Mouse (Mus musculus): ENCODE measurements around the gene Trim40. TPM values are rescaled to one million over a fixed set of nuclear protein-coding genes. Genes with fewer than 3 reads are reported as not detected.

The Trim40 gene
- not detected for total RNA-seq (2018; cell fraction: chromatin; rRNA removed)
- not detected for total RNA-seq (2018; cell fraction: cytosol; rRNA removed)
- not detected for total RNA-seq (2018; cell fraction: nucleus; rRNA removed)
- not detected in 3 replicates for polyA plus RNA-seq (2018)

DNA sequence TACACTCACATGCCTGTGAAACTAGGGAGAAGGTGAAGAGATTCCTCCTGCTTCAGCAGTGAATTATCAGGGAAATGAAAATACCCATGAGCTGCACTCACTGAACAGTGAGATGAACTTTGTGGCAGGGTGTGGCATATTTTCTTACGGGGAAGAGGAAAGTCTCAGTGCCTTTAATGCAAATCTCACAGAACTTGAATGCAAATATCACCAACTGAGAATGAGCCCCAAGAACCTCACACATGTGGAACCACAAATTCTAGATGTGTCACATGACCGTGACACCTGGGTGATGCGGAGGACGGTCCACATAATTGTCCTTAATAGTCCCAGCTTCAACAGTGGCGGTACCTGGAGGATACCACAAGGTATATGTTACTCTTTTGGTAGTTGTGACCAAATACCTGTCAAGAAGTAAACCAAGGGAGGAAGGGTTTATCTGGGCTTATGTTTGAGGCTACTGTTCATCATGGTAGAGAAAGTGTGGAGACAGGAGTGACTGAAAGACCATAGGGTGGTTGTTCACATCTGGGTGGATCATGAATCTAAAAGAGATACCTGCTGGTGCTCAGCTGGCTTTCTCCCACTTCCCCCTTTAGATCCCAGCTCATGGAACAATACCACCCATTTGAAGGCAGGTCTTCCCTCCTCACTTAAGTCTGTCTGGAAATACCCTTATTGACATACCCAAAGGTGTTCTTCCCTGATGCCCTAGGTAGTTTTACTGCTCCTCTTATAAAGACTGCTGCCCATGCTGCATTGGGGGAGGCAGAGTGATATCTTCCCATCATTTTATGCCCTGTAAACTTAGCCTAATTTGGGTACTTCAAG lies at the start of gene Trim40:
Trim40 (minus strand) TSS at position 51 of the 831 bp plus-strand sequence.
- H3K79me2 ChIP-seq (ENCODE audit: inconsistent target) = no peaks in the 10 kb centered on the region
- no peaks in the 10 kb centered on the region for H3K36me3 ChIP-seq (ENCODE audit: inconsistent target)
- no peak within 1 kb of the TSS for H3K27ac ChIP-seq
- 79% methylated on average over 5 of the region's 5 CpGs for WGBS (ENCODE audit: missing documents)
- no peak within 1 kb of the TSS for H3K4me3 ChIP-seq (ENCODE audit: inconsistent target)

DNA sequence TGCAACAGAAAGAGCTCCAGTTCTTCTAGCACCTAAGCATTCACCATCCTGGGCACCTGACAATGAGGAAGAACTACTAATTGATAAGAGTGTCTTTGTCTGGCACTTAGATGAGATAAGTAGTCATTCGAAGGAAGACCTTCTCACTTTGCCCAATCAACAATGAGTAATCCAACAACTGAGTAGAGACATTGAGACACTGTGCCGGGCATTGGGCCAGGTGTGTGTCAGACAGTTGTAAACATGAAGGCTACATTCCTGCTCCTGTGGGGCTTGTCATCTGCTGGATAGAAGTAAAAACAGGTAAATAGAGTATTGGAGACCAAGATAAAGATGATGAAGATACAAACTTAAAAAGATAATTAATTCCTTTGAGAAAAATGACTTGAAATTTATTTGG lies 48.1 kb upstream of the Trim40 start:
- Histone ChIP-seq H3K27ac (no peak overlapping the region), H3K79me2 (ENCODE audit: inconsistent target) (no peaks in the 10 kb centered on the region), H3K36me3 (ENCODE audit: inconsistent target) (no peaks in the 10 kb centered on the region), H3K4me3 (ENCODE audit: inconsistent target) (no peak overlapping the region)
- 94% methylated on average over 2 of the region's 2 CpGs for WGBS (ENCODE audit: missing documents)

DNA sequence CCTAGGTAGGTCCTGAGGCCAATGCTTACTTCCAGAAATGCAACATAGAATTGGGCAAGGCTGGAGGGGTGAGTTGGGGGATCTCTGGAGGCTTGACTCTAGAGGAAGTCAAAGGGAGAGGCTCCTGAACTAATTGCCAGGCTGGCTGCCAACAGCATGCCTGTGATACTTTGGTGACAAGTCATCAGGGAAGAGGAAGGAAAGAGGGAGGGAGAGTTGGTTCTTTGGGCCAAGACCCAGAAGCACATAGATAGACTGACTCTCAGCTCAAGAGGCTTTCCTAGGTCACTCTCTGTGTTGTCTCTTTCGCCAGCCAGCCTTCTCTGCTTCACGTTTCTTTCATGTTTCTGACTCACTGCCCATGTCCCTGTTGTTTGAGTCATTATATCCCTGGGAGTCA lies 41.9 kb upstream of the Trim40 start:
- Histone ChIP-seq H3K27ac (no peak overlapping the region), H3K36me3 (ENCODE audit: inconsistent target) (no peaks in the 10 kb centered on the region), H3K79me2 (ENCODE audit: inconsistent target) (no peaks in the 10 kb centered on the region), H3K4me3 (ENCODE audit: inconsistent target) (no peak overlapping the region)
- WGBS (ENCODE audit: missing documents) = 52% methylated on average over 2 of the region's 2 CpGs

DNA sequence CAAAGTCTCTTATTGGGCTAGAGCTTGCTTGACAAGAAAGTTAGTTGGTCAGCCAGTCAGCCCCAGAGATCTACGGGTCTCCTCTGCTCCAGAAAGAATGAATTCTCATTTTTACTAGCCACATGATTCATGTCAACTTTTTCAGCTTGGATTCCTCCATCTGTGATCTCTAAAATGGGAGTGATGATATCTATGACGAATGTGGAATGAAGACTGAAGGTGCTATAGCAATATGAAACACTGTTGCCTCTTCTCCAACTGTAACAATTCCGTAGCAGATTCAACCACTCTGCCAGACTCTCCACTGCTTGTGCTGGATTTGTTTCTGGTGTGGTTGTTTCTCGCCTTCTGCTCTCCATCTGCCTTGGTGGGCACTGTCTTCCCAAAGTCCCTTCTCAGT lies 41.2 kb upstream of the Trim40 start:
- Histone ChIP-seq H3K79me2 (ENCODE audit: inconsistent target) (no peaks in the 10 kb centered on the region), H3K27ac (no peak overlapping the region), H3K36me3 (ENCODE audit: inconsistent target) (no peaks in the 10 kb centered on the region), H3K4me3 (ENCODE audit: inconsistent target) (no peak overlapping the region)
- 84% methylated on average over 4 of the region's 4 CpGs for WGBS (ENCODE audit: missing documents)

DNA sequence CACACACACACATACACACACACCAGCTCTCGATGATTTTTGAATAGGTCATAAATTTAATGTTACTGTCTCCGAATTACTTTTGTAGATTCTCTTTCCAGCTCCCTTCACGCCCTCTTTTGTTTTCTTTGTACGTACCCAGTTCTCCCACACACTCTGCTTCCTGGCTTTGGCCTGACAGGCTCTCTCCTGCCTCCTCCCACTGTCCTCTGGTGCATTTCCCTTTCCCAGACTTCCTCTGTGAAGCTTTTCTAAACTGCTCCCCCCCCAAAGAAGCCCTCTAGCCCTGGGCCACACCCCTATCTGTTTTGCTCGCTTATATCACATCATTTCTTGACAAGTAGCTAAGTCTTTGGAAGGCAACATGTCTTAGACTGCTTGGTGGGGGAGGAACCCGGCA lies 40.3 kb upstream of the Trim40 start:
- Histone ChIP-seq H3K4me3 (ENCODE audit: inconsistent target) (no peak overlapping the region), H3K79me2 (ENCODE audit: inconsistent target) (no peaks in the 10 kb centered on the region), H3K36me3 (ENCODE audit: inconsistent target) (no peaks in the 10 kb centered on the region), H3K27ac (no peak overlapping the region)
- WGBS (ENCODE audit: missing documents) = 83% methylated on average over 6 of the region's 6 CpGs

DNA sequence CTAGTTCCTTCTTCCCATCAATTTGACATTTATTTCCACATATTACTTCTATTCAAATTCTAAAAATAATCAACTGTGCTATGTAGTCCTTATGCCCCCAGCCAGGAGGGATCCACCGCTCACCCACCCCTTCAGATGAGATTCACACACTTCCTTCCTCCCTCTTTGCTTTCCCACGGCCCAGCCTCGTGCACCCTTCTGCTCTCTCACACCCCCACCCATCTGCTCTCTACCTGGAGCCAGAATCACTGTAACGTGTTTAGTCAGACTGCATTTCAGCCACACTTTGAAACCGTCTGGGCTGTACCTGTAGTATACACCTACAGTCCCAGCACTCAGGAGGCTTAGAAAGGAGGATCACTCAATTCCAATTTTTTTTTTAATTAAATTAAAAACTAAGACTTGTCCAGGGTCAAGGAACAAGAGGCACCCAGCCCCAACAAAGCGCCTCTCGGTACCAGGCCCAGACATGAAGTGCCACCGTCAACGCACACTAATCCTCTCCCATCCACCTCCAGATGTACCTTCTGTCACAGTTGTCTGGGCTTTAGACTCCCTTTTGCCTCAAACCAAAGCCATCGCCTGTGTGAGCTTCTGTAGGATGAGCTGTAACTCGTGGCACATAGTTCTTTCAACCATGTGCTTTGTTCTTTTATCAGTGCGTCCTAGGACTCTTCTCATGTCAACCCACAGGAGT lies 39.5 kb upstream of the Trim40 start:
- Histone ChIP-seq H3K4me3 (ENCODE audit: inconsistent target) (no peak overlapping the region), H3K79me2 (ENCODE audit: inconsistent target) (no peaks in the 10 kb centered on the region), H3K36me3 (ENCODE audit: inconsistent target) (no peaks in the 10 kb centered on the region), H3K27ac (no peak overlapping the region)
- 70% methylated on average over 12 of the region's 12 CpGs for WGBS (ENCODE audit: missing documents)

DNA sequence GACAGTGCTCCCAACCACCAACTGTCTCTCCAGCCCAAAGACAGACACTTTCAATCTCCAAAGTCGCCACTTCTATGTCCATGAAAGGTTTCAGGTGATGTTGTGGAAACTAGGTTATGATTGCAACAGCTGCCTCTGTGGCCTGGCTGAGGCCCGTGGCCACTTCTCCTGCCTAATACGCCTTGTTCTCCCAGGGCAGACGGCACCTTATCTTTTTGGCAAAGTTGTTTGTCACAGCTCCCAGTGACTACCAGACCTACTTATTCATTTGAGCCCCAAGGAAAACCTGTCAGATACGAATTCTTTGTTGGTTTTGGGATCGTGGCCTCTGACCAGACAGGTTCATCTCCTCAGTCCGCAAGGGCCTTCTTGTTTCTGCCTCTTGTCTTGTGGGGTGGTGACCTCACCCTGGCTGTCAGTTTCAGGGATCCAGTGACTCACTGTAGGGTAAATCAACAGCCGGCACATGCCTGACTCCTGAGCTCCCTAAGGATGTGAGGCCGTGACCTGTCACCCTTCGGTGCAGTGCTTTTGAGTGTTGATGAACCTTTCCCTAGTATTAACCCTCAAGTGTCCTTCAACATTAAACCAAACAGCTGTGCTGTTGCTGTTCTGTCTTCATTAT lies 37.7 kb upstream of the Trim40 start:
- 90% methylated on average over 10 of the region's 10 CpGs for WGBS (ENCODE audit: missing documents)

DNA sequence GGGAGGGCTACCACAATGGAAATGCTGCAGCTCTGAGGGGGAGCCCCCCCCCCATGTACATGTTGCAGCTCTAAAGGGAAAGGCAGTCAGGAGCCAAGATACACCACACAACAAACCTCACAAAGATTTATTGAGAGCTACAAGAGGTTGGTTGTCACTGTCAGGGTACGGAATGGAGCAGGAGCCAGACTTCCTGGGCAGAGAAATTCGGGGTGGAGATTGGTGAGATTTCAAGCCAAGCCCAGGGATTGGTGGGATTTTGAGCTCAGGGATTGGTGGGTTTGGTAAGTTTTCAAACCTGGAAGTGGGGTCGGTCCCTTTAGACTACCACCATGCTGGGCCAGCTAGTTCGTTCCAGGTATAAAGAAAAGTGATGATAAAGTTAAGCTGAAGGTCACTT lies 33.6 kb upstream of the Trim40 start:
- H3K4me3 ChIP-seq (ENCODE audit: inconsistent target) = no peak overlapping the region
- no peaks in the 10 kb centered on the region for H3K36me3 ChIP-seq (ENCODE audit: inconsistent target)
- WGBS (ENCODE audit: missing documents) = 94% methylated on average over 4 of the region's 4 CpGs
- H3K27ac ChIP-seq = no peak overlapping the region
- H3K79me2 ChIP-seq (ENCODE audit: inconsistent target) = no peaks in the 10 kb centered on the region

More for the DNA sequence above, 37.7 kb upstream of the Trim40 start:
- Histone ChIP-seq H3K27ac (no peak overlapping the region), H3K4me3 (ENCODE audit: inconsistent target) (no peak overlapping the region), H3K36me3 (ENCODE audit: inconsistent target) (no peaks in the 10 kb centered on the region), H3K79me2 (ENCODE audit: inconsistent target) (no peaks in the 10 kb centered on the region)

DNA sequence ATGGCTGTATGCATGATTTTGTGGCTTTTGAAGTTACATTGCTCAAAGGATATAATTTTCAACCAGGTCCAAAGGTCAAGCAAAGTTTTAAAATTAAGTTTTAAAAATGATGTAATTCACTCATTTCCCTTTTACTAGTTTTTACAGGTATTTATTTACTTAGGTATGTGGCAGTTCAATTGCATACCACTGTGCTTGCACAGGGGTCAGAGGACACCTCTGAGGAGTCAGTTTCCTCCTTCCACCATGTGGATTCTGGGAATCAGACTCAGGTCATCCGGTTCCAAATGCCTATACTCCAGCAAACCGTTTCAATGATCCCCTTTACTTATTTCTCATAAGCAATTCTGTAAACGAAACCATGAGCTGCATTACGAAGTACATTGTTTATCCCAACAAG lies 32.8 kb upstream of the Trim40 start:
- Histone ChIP-seq H3K4me3 (ENCODE audit: inconsistent target) (no peak overlapping the region), H3K79me2 (ENCODE audit: inconsistent target) (no peaks in the 10 kb centered on the region), H3K27ac (no peak overlapping the region), H3K36me3 (ENCODE audit: inconsistent target) (no peaks in the 10 kb centered on the region)
- WGBS (ENCODE audit: missing documents) = 91% methylated on average over 4 of the region's 4 CpGs

DNA sequence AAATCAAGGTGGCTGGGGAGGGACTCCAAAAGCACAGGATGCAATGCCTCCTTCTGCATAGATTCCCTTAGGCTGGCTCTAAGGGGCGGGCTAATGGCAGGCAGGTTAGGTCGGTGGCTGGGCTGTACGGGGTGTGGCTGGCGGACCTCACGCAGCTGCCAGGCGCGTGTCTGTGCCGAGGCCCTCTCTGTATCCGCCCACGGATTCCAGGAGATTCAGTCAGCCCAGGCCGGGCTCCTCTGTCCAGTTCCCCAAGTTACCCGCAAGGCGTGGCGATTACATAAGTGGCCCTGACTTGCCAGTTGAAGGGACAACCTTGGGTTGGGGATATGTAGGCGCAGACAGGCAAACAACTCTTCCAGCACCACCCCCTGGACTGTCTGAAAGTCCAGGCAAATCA lies 30.3 kb upstream of the Trim40 start:
- Histone ChIP-seq H3K27ac (no peak overlapping the region), H3K4me3 (ENCODE audit: inconsistent target) (no peak overlapping the region), H3K79me2 (ENCODE audit: inconsistent target) (no peaks in the 10 kb centered on the region), H3K36me3 (ENCODE audit: inconsistent target) (no peaks in the 10 kb centered on the region)
- WGBS (ENCODE audit: missing documents) = 82% methylated on average over 12 of the region's 15 CpGs

DNA sequence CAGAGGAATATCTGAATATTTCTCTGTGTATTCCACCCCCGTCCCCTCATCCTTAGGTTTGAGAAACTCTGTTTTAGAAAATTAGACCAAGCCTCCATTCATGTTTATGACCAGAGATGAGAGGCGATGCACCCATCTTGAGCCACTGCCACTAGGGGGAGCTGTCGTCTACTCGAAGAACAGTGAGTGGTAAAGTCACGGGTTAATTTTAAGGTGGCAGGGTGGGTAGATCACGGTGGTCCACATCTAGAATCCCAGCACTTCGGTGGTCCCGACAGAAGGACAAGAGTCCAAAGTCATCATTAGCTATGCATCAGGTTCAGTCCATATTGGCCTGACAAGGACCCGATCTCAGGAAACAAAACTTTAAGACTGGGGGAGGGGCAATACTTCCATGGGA lies 25.2 kb upstream of the Trim40 start:
- H3K79me2 ChIP-seq (ENCODE audit: inconsistent target) = no peaks in the 10 kb centered on the region
- WGBS (ENCODE audit: missing documents) = 13% methylated on average over 9 of the region's 9 CpGs

DNA sequence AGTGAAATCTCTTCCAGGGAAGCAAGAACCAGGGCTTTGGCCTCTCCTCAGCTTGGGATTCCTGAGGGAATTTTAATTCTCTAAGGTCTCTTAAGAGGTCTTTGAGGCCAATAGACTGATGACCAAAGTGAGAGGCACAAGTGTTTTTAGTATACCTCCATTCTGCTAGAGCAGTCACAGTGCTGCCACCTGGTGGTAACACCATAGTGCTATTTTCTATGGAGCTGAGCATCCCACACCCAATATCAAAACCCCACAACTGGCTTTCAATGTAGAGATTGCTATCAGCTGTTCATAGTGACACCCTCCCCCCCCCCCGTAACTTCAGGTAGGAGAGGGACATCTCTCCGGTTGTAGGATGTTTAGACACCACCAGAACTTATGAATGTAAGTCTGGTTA lies 24.2 kb upstream of the Trim40 start:
- WGBS (ENCODE audit: missing documents) = no CpG with 5 or more reads among the region's 2 CpGs
- Histone ChIP-seq H3K27ac (no peak overlapping the region), H3K36me3 (ENCODE audit: inconsistent target) (no peaks in the 10 kb centered on the region), H3K4me3 (ENCODE audit: inconsistent target) (no peak overlapping the region), H3K79me2 (ENCODE audit: inconsistent target) (no peaks in the 10 kb centered on the region)

More for the DNA sequence above, 25.2 kb upstream of the Trim40 start:
- Histone ChIP-seq H3K27ac (no peak overlapping the region), H3K36me3 (ENCODE audit: inconsistent target) (no peaks in the 10 kb centered on the region), H3K4me3 (ENCODE audit: inconsistent target) (no peak overlapping the region)

DNA sequence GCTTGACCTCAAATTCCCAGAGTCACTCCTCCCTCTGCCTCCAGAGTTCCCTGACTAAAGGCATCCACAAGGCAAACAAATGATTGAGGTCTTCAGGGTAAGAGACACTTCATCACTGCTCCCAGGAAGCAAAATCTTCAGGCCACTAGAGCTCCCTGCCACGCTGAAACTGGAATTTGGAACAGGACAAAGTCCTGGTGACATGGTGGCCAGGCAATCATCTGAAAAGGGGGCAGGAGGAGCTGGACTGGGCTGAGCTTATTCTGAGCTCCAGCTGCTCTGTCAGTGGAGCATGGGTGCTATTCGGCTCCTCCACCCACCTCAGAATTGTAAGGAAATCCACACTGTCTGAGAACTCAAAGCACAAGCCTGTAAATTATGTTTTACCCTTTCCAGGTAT lies 22.1 kb upstream of the Trim40 start:
- Histone ChIP-seq H3K36me3 (ENCODE audit: inconsistent target) (no peaks in the 10 kb centered on the region), H3K27ac (no peak overlapping the region), H3K4me3 (ENCODE audit: inconsistent target) (no peak overlapping the region), H3K79me2 (ENCODE audit: inconsistent target) (no peaks in the 10 kb centered on the region)
- WGBS (ENCODE audit: missing documents) = 97% methylated on average over 2 of the region's 2 CpGs

DNA sequence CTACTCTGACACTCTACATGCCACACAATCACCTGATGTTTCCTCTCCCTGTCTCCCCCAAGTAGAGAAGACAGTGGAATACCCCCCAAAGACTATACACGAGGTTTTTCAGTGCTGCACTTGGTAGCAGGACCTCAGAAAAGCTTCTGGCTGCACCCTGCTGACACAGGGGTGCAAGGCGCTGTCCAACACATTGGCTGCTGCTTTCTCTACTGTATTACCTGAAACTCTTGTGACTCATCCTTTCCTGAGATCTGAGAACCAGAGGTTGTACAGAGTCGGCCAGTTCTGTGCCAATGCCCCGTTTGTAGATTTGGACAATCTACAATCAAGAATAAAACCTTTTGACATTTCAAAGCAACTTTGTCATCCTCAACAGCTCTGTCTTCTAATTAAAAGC lies 19.9 kb upstream of the Trim40 start:
- Histone ChIP-seq H3K36me3 (ENCODE audit: inconsistent target) (no peaks in the 10 kb centered on the region), H3K27ac (no peak overlapping the region), H3K4me3 (ENCODE audit: inconsistent target) (no peak overlapping the region), H3K79me2 (ENCODE audit: inconsistent target) (no peaks in the 10 kb centered on the region)
- 70% methylated on average over 4 of the region's 4 CpGs for WGBS (ENCODE audit: missing documents)

DNA sequence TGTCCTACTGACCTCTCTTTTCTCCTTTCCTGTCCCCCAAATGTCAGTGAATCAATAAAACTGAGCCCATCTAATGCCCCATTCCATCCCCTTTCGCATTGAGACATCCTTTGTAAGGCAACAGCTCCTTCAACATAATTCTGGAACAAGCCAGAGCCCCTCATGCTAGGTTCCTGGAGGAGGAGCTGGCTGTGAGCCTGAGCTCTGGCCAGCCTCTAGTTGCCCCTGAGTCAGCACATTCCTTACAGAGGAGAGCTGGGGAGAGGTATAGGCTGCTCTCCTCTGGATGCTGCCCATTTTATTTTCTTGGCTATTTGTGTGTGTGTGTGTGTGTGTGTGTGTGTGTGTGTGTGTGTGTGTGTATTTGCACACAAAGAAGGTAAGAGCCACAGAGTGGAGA lies 18.3 kb upstream of the Trim40 start:
- Histone ChIP-seq H3K79me2 (ENCODE audit: inconsistent target) (no peaks in the 10 kb centered on the region), H3K36me3 (ENCODE audit: inconsistent target) (no peaks in the 10 kb centered on the region), H3K27ac (no peak overlapping the region), H3K4me3 (ENCODE audit: inconsistent target) (no peak overlapping the region)
- 31% methylated on average over 1 of the region's 1 CpGs for WGBS (ENCODE audit: missing documents)

Data from macrophage (primary cell).